Mouse (Mus musculus) c-Kit-positive CD71-negative TER-119-negative erythroid progenitor cells, embryonic 14.5 days (primary cell): Measurements from ENCODE around the gene Rab3gap1.

Experiments used
- DNase-seq: peaks from one replicate; pipeline ENCODE4 v3.0.0-alpha.2; 2013; ENCODE audit warnings: low read depth

The Rab3gap1 gene

DNA sequence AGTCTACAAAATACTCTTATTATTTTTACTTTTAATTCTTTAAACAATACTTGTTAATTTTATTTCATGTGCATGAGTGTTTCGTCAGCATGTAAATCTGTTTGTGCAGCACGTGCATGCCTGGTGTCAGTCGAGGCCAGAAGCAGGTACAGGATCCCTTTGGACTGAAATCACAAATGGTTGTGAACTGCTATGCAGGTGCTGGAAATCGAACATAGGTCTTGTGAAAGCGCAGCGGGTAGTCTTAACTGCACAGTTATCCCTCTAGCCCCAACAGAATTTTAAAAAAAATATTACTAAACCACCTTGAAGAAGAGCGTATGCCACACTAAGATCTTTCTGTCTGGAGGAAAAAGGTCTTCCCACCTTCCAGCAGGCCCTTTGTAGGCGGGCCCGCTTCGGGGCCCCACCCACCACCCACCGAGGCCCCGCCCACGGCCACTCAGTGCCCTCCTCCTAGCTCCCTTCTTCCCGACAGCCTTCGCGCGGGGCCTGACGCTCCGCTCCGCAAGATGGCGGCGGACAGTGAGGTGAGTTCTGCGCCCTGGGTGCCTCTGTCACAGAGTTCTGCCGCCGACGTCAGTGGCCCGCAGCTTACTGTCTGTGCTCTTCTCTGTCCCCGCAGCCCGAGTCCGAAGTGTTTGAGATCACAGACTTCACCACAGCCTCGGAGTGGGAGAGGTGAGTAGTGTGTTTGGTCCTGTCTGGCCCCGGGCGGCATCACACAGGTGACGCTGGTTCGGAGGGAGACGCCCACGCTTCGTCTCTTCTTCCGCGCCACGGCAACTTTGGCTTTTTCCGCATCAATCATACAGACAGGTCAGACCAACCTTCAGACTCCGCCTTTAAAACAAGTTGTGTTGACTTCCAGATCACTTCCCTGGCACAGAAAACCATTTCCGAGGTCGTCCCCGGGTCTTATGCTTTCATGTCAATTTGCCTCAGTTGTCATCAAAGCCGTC is at the start of gene Rab3gap1:
TSS of gene Rab3gap1 (plus strand) at position 474 of the 962 bp plus-strand sequence.
- peak; percentile 87 for DNase-seq

DNA sequence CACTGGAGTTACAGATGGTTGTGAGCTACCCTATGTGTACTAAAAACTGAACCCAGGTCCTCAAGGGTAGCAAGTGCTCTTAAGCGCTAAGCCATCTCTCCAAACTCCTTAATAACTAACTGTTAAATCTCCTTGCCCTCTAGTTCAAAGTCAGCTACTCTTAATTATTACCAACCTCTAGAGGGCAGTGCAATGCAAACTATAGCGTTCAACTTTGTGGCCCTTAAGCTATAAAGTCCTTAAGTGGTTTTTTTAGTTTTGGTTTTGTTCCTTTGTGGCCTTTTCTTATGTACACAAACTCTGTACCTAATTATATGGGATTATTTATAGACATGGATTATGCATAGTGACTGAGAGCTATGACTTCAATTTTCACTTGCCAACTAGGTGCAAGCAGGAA is 41.2 kb upstream of the Rab3gap1 start:
- DNase-seq: peak; percentile 67

DNA sequence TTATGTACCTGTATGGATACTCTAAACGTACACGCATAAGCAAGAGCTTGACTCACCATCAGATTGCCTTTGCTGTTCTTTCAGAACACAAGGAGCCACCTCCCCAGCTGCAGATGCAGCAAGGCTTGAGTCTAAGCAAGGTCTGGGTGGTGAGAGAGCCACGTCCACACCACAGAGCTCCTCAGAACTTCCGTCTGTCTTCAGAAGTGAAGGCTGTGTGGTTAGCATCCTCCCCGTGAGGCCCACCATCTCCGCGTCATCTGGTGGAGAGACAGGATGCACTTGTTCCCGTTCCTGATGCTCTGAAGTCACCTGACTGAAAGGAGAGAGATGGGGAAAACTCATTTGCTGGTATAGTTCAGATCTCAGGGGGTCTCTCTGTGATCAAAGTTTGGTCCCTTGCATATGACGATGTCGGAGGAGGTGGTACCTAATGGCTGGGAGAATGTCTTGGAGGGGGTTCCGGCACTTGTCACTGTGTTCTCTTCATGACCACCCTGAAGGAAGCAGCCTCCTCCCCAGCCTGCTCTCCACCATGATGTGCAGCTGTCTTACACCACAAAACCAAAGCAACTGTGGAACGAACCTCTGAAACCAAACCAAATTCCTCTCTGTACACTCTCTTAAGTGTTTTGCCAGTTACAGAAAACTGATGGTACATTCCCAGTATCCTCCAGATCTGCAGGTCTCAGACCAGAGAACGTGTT is 38.2 kb upstream of the Rab3gap1 start:
- DNase-seq: peak; percentile 40

DNA sequence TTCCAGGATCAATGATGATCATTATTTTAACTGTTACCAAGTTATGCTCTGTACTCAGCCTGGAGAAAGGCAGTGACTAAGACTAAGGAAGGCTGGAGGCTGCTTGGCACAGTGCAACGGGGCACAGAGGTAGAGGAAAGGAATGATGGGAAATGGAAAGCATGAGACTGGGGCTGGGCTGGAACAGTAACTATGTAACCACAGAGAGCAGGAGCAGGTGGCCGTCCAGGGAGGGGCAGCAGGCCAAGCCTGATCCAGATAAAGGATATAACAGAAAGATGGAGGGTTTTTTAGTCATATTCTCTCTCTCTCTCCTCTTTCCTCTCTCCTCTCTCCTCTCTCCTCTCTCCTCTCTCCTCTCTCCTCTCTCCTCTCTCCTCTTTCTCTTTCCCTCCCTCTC is 34.9 kb upstream of the Rab3gap1 start:
- no peak for DNase-seq

DNA sequence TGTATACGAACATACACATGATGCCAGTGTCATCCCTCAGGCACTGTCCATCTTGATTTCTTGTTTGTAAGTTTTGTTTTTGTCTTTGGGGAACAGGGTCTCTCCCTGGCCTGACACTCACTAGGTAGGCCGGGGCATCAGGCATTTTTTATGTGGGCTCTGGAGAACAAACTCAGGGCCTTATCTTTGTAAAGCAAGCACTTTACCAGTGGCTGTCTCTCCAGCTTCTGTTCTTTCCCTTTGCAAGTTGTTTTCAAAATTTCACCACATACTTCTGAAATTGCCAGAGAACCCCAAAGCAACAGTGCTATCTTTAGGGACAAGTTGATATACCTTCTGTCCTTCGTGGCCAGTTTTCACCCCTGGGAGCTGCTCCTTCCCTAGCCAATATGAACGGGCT is 34.4 kb upstream of the Rab3gap1 start:
- no peak for DNase-seq

DNA sequence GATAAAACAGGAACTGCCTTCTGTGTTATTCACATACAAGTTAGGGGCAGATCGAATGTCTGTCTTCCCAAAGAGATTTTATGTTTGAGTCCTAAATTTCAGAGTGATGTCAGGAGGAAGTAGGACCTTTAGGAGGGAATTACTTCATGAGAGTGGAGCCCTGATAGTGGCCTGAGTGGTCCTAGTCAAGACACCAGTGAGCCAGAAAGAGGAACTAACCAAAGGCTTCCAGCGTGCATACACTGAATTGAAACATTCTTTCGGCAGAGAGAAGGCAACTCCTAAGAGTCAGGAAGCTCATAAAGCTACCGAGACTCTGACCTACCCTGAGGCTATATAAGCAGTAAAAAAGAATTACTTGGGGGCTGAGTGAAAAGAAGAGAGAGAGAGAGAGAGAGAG is 32.0 kb upstream of the Rab3gap1 start:
- no peak for DNase-seq

DNA sequence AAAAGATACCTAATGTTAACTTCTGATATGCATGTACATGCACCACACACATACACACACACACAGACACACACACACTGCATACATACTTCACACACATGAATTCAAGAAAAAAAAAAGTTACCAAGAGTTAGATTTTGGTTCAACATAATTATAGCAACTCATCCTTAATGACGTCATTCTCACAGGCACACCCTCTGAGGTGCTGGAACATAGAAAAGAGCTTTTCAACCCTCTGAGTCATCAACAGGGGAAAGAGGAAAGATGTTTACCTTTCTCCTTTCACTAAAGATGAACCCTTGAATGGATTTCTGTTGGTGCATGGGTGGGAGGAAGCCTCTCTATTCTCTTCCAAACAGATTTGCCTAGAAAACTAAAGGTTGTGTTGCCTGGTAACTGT is 30.0 kb upstream of the Rab3gap1 start:
- DNase-seq: no peak

DNA sequence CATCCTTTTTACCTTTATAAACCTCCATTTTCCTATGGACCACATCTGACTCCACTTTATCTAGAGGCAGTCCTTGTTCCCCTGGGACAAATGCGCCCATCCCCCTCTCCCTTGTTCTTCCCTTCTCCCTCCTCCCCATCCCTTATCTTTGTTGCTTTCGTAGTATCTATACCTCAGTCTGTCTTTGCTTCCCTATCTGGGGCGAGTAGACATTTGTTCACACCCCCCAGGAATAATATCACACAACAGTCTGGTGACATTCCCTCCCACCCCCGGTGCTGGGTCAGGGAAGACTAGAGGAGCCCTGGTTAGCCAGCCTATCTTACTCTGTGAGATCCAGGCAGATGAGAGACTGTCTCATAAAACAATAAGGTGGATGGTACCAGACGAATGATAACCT is 23.1 kb upstream of the Rab3gap1 start:
- DNase-seq: no peak

DNA sequence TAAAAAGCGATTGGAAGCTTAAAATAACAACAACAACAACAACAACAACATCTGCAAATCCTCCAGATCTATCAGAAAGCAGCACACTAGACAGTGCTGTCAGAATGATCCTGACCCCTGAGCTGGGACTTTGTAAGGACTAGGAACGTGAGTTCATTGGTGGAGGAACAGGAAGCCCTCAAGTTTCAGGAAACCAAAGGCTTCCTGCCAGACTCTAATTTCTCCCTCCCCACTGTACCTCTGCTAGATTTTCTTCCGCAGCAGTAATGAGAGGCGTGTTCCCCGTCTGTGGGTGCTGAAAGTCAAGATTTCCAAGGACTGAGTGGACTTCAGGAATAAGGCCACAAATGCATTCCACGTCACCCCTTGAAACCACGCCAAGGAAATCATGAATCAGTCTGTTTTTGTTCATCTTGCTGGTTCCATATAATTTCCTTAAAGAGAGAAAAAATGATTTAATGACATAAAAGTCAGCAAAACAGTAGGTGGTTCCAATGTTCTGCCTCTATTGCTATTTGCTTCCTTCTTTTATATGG is 18.4 kb upstream of the Rab3gap1 start:
- DNase-seq: no peak

DNA sequence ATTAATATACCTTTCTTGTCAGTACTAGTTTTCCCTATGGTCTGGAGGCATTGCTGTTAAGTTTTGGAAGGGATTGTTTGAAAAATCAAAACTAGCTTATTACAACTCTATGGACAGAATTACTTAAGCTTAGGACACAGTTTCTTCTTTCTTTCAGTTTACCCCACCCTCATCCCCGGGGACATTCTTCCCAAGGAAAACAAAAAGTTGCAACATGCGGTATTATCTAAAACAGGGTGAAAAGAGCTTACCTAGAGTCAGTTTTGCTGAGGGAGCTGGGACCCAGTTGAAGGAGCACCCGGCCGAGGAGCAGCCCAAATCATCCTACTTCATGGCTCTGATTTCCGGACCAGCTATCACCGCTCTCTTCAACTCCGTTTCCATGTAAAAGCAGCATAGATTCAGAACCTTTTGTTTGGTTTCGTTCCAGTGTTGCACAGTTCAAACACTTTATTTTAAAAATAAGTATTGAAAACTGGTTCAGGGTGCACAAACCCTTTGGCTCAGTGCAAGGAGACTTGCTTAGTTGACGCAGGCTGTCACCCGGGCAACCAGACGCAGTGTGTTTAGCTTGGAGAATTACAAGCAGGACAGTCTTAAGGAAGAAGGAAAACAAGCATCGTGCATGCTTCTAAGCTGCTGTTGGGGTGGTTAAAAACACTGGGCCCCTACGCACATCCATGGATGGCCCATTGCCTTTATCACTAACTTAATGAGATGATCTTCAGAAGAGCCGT is 13.9 kb upstream of the Rab3gap1 start, which contains the start of gene Map3k19:
TSS of gene Map3k19 (minus strand) at position 546 of the 737 bp plus-strand sequence.
- DNase-seq: no peak

DNA sequence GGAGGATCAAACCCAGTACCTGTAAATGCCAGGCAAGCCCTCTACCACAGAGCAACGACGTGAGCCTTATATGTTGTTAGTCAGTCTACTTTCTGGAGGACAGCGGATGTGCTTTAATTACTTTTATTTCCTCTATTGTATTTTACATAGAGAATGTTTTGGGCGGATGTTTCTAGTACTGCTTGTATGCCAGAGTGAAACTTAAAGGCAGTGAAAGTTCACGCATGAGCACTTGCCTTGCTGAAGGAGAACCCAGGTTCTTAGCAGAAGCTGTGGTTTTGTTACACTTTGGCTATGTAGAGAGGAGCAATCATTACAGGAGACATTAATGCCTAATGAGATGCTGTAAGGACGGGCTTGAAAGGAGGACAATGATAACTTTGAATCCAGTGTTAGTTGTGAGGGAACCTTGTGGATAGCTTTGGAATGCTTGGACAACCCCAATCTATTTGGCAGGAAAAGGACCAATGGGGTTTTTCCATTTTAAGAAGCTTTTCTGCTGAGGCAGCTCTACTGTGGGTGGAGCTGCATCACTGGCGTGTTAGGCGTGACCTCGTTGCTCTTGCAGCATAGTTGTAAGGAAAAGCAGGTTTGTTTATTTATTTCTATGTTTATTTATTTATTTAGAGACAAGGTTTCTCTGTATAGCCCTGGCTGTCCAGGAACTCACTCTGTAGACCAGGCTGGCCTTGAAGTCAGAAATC is 9.5 kb upstream of the Rab3gap1 start:
- no peak for DNase-seq

DNA sequence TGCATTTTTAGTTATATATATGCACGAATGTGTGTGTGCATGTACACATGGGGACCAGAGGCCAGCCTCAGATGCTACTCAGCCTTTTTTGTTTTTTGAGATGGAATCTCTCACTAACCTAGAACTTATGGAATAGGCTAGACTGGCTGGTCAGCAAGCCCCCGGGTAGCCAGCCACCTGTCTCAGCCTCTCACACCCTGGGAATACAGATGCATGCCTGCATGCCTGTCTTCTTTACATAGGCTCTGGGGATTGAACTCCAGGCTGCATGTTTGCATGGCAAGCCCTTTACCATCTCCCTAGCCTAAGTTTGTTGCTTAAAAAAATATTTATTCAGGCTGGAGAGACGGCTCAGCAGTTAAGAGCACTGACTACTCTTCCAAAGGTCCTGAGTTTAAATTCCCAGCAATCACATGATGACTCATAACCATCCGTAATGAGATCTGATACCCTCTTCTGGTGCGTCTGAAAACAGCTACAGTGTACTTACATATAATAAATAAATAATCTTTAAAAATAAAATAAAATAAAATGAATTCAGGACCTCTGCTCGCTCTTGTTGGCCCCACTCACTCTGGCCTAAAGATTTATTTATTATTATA is 8.7 kb upstream of the Rab3gap1 start:
- DNase-seq: no peak

DNA sequence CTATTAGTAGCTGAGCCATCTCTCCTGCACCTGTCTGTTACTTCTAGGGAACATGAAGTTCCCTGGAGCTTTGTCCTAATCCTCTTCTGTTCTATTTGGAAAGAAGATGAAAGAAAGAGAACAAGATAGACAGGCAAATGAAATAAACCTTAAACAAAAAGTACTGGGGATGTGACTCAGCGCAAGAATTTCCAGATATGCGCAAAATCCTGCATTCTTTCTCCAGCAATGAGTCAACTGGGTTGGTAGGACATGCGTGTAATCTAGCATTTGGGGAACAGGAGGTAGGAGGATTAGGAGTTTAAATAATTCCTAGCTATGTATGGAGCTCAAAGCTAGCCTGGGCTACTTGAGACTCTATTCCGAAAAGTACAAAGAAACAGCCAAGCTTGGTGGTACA is 8.1 kb upstream of the Rab3gap1 start:
- no peak for DNase-seq

DNA sequence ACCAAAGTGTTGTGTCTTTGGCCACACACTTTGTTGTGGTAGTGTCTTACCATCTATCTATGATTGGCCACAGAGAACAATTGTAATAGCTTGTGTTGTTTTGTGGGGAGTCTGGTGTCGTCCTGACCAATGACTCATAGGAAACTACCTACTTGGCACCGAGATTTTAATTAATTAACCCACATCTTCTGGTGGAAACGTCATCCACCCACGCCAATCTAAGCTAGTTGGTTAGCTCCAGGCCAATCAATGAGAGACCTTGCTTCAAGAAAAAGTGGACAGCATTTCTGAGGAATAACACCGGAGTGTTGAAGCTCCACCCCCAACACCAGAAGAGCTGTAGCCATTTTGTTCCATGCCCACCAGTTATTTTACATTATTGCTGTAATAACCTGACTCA is 6.7 kb upstream of the Rab3gap1 start:
- no peak for DNase-seq

DNA sequence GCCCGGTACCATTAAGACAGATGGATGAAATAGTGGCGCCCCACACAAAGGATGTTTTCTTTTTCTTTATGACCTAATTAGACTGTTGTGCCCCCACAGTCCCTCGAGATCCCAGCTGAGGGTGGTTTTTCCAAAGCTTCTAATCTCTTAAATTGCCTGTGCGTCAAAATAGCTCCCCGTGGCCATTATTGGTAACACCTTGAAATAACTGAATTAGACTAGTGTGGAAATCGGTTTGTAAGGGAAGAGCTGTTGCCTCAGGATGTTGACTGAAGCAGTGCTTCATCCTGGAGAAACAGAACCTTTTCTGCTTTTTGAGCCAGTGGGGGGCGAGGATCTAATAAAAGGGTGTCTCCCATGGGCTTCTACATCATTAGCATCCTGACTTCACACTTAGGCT is 4.8 kb upstream of the Rab3gap1 start:
- no peak for DNase-seq

DNA sequence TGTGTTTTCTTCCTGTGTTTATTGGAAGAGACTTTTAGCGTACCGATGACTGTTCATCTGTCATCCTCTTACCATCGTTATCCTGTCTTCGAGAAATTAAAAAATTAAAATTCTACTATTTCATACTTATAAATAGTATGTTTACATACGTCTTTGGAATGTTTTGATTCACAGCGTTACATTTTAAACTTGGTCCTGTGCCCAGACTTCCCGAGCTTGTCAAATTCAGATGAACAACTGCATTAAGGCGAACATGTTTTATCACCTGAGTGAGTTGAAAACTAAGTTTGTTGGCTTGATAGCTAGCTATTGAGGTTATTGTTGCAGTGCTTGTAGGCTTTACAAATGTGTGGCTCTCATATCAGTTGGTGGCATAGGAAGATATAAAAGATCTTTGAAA is 703 bp downstream of the Rab3gap1 start:
- DNase-seq: no peak

DNA sequence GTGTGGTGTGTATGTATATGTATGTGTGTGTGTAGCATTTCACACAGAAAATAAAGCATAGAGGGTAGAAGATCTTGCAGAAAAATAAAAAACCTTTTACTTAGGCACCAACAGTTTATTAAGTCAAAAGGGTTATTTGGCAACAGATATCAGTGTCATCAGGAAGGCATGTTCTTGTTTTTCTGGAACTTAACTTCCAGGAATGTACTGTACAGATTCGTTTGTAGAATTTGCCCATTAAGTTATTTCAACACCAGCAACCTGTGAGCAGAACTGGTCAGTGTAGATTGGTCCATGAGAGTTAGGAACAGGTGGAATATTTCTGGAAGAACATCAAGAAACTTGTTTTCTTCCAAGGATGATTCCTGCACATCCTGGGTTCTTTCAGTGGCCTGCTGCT is 30.8 kb downstream of the Rab3gap1 start:
- DNase-seq: no peak

DNA sequence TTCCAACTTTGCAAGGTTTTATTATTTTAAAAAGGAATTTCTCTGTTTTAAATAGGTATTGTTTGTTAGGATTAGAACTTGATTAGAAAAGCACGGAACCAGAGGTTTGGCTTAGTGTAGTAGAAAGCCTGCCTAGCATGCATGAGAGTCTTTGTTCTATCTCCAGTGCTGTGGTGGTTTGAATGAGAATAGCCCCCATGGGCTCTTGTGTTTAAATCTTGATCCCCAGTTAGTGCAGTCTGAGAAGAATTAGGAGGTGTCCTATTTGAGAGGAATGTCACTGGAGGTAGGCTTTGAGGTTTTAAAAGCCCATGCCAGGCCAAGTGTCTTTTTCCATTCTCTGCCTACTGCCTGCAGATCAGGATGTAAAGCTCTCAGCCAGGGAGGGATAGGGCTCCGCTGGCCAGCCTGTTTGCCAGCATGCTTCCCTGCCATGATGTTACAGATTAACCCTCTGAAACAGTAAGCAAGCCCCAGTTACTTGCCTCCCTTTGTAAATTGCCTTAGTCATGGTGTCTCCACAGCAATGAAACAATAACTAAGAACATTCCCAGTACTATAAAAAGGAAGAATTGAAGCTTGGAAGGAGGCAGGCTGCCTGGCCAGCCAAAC is 36.3 kb downstream of the Rab3gap1 start:
- no peak for DNase-seq

DNA sequence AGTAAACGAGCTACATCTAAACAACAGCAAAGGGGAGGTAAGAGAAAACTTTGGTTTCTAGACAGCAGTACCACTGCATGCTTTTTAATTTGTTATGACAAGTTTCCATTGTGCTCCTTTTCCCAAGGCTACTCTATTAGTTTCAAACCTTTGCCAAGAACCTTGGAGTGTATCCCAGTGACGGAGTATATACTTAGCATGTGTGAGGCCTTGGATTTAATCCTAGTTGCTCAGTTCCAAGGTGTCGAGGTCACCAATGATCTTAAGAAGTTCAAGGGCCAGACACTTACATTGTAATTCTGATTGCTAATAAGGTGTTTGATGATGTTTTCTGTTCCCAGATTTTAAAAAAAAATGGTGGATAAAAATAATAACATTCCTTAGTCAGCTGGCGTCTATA is 44.5 kb downstream of the Rab3gap1 start:
- DNase-seq: no peak

DNA sequence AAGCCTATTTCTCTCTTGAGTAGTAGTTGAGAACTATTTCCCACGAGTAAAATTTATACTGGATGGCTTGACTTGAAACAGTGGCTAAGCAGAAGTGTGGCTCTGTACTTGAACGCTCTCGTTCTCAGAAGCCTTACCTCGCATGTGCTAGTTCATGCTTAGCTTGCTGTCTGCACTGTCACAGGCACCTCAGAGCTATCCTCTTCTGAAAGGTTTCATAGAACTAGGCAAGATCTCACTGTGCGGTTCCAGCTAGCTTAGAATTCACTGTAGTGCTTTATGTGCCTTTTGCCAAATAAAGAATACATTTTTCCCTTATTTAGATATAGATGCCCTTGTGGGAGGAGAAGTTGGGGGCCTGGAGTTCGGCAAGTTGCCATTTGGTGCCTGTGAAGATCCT is 46.7 kb downstream of the Rab3gap1 start:
- no peak for DNase-seq

DNA sequence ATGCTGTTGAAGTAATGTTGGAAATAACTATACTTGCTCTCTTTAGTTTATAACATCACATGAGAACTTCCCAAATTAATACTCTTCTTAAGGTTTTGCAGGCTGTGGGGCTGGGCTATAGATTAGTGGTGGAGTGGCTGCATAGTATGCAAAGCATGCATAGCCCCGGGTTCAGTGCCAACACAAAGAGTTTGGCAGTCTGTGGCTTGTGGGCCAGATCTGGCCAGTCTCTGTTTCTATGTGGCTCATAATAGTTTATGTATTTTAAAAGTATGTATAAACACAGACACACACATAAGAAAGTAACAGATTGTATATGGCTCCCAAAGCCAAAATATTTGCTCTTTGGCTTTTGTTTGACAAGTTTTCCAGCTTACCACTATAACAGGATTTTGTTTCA is 47.2 kb downstream of the Rab3gap1 start:
- no peak for DNase-seq
